Mouse (Mus musculus) ES-E14 (cell line): ENCODE data around the gene Ptms. TPM values are rescaled to one million over a fixed set of nuclear protein-coding genes. Genes with fewer than 3 reads are reported as not detected.

Experiments
- DNase-seq: peaks from one replicate; pipeline ENCODE4 v3.0.0-alpha.2; 2013; ENCODE audit warnings: low read depth, low spot score
- H3K27ac ChIP-seq: 2 replicates; pipeline ENCODE4 v1.5.1; 2012; ENCODE audit warnings: low read depth, mild to moderate bottlenecking, low read length, moderate library complexity, mixed read lengths; ENCODE audit not compliant: poor library complexity, insufficient read depth, severe bottlenecking
- H3K36me3 ChIP-seq: 2 replicates; pipeline ENCODE4 v1.6.1; 2012; ENCODE audit warnings: mild to moderate bottlenecking, low read length, moderate library complexity, mixed read lengths; ENCODE audit not compliant: control insufficient read depth, poor library complexity, insufficient read depth, severe bottlenecking
- H3K4me1 ChIP-seq, 2 experiments: fragments of 150-350 bp in 1 of 2; sonication (generic) in 1 of 2; 2 replicates each; pipeline ENCODE4 v1.6.1; 2012; ENCODE audit warnings: low read length in 2 of 2, mild to moderate bottlenecking in 1 of 2, mixed read lengths in 1 of 2; ENCODE audit not compliant: control insufficient read depth in 2 of 2, insufficient read depth in 2 of 2, poor library complexity in 1 of 2
- H3K4me3 ChIP-seq, 2 experiments: fragments of 150-350 bp in 1 of 2; sonication (generic) in 1 of 2; 2 replicates each; pipeline ENCODE4 v1.5.1; 2012; ENCODE audit warnings: low read length in 2 of 2, low read depth in 1 of 2, mild to moderate bottlenecking in 1 of 2, mixed read lengths in 1 of 2; ENCODE audit not compliant: insufficient read depth in 1 of 2, poor library complexity in 1 of 2, severe bottlenecking in 1 of 2
- H3K9ac ChIP-seq: 2 replicates; pipeline ENCODE4 v1.6.1; 2012; ENCODE audit warnings: low read depth, mild to moderate bottlenecking, low read length, mixed read lengths; ENCODE audit not compliant: poor library complexity, insufficient read depth, severe bottlenecking
- H3K9me3 ChIP-seq: fragments of 150-350 bp; sonication (generic); 2 replicates; pipeline ENCODE4 v1.6.1; 2012; ENCODE audit warnings: low read depth, mild to moderate bottlenecking, low read length; ENCODE audit not compliant: control insufficient read depth, insufficient read depth
- CHD2 ChIP-seq: IDR thresholded peaks from 2 replicates; pipeline ENCODE4 v1.6.1; 2014; ENCODE audit warnings: mild to moderate bottlenecking, low read depth, low read length, inconsistent platforms
- HCFC1 ChIP-seq: IDR thresholded peaks from 2 replicates; pipeline ENCODE4 v1.6.1; 2012; ENCODE audit warnings: low read length, inconsistent platforms, borderline replicate concordance; ENCODE audit not compliant: insufficient read depth
- MAFK ChIP-seq: IDR thresholded peaks from 2 replicates; pipeline ENCODE4 v1.6.1; 2014; ENCODE audit warnings: mild to moderate bottlenecking, low read depth, low read length, inconsistent platforms; ENCODE audit not compliant: insufficient read depth
- ZC3H11A ChIP-seq: IDR thresholded peaks from 2 replicates; pipeline ENCODE4 v1.6.1; 2012; ENCODE audit warnings: low read depth, mild to moderate bottlenecking, inconsistent platforms, low read length, borderline replicate concordance
- ZNF384 ChIP-seq: IDR thresholded peaks from 2 replicates; pipeline ENCODE4 v1.6.1; 2012; ENCODE audit warnings: low read depth, low read length, inconsistent platforms
- in situ Hi-C, 2 experiments: fragments of 600-800 bp; cut with MboI; formaldehyde crosslinking; loops; one replicate each; pipeline ENCODE4 v1.15.1; 2025; ENCODE audit warnings: low sequenced_read_pairs in 2 of 2, inconsistent platforms in 1 of 2; ENCODE audit not compliant: unreplicated experiment in 2 of 2
- total RNA-seq: library from RNA; depleted of rRNA; stranded (reverse); fragments of 300-350 nt; gene quantifications from 2 replicates; pipeline ENCODE4 v1.2.3, GENCODE M21; 2012

The Ptms gene
- total RNA-seq, 1 experiment: 66.7 TPM

DNA sequence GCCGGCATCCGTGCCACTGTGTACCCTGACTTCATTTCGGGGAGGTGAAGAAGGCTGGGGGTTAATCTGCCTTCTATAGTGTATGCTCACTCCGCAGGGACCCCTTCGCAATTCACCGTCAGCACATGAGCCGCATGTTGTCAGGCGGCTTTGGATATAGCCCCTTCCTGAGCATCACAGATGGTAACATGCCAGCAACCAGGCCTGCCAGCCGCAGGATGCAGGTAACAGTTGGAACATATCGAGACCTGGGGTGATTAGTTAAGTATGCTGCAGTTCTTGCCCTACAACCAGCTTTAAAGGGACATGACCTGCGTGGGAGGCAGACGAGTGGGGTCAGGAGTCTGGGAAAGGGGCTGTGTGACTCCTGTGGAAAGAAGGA, 12.4 kb upstream of the Ptms start:
- H3K4me3 ChIP-seq: peak overlapping the region; percentile 89 to 96

DNA sequence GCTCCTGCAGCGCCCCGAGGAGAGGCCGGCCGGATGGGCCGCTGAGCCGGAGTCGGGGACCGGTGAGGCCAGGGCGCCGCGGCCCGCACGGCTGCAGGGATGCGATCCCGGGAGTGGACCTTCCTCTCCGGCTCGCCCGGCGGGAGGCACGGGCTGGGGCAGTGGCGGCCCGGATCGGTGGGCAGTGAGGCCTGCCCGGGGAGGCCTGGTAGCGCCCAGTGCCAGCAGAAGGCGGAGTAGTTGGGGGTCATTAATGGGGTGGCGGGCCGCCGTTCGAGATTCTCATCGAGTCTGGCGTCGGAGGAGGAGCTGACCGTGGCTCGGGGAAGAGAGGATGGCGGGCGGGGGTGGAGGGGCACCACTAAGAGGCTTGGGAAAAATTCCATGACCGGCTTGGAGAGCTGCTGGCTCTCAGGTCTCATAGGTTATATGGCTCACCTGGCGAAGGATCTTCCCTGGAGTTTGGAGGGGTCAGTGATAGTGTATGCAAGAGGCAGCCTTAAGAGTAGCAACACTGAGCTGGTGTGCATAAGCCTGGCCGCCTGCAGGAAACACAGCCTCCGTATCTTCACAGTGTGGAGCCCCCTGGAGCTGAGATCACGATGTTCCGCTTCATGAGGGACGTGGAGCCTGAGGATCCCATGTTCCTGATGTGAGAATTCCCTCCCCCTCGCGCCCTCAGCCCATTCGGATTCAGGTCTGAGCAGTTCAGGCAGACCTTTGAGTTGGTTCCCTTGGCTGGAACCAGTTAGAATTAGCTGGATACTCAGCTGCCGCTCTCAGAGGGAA, 11.8 kb upstream of the Ptms start:
- Histone ChIP-seq H3K4me3 (peak overlapping the region; percentile 89 to 96), H3K27ac (peak overlapping the region; percentile 62), H3K36me3 (peaks cover 31% of the 10 kb centered on the region), H3K4me1 (peaks cover 0 to 5% of the 10 kb centered on the region in 2 experiments; a peak in 1 of 4 replicates), H3K9ac (peak overlapping the region; percentile 90), H3K9me3 (no peaks in the 10 kb centered on the region)
- no peak for DNase-seq
- in situ Hi-C loops: no loop called here
- TF ChIP-seq CHD2: no peak

More for the DNA sequence above, 12.4 kb upstream of the Ptms start:
- H3K36me3 ChIP-seq: peaks cover 31% of the 10 kb centered on the region
- H3K4me1 ChIP-seq: peaks cover 0 to 5% of the 10 kb centered on the region in 2 experiments; a peak in 1 of 4 replicates
- TF ChIP-seq MAFK: no peak
- no peak for TF ChIP-seq HCFC1
- no peak for TF ChIP-seq ZC3H11A
- no peak for TF ChIP-seq ZNF384
- no peak for TF ChIP-seq CHD2
- DNase-seq: no peak
- H3K9me3 ChIP-seq: no peaks in the 10 kb centered on the region
- in situ Hi-C loops: no loop called here
- H3K9ac ChIP-seq: peak overlapping the region; percentile 90
- H3K27ac ChIP-seq: no peak overlapping the region

- Histone ChIP-seq H3K27ac (peak within 1 kb of the TSS; percentile 81), H3K4me1 (peaks cover under 1 to 7% of the 10 kb centered on the region in 2 experiments; a peak in 3 of 4 replicates), H3K36me3 (peaks cover 24% of the 10 kb centered on the region), H3K9ac (peak within 1 kb of the TSS; percentile 90), H3K4me3 (peak within 1 kb of the TSS; percentile 89 to 96), H3K9me3 (no peaks in the 10 kb centered on the region)
- in situ Hi-C loops: no loop called here
- peak; percentile 39; the same call in 1 of the 2 replicates for TF ChIP-seq HCFC1
- TF ChIP-seq CHD2: no peak
- peak; percentile 61; the same call in 1 of the 2 replicates for TF ChIP-seq ZC3H11A
- no peak for TF ChIP-seq ZNF384
- no peak for TF ChIP-seq MAFK
- peak; percentile 98 for DNase-seq
Measured at GRCm38 (mm10) chr6:124930754-124931524, 11.0 kb upstream of the Ptms start, which contains the start of gene Mlf2. Mlf2 (plus strand) TSS chr6:124931386.

GRCm38 (mm10) chr6:124930231-124930630, 10.3 kb upstream of the Ptms start:
- TF ChIP-seq HCFC1: no peak
- H3K4me1 ChIP-seq: peaks cover 2 to 13% of the 10 kb centered on the region in 2 experiments; a peak in 3 of 4 replicates
- H3K27ac ChIP-seq: peak overlapping the region; percentile 81; the same call in 1 of the 2 replicates
- DNase-seq: no peak
- no peaks in the 10 kb centered on the region for H3K9me3 ChIP-seq
- H3K4me3 ChIP-seq: peak overlapping the region; percentile 52 to 56; a peak in 3 of 4 replicates
- in situ Hi-C loops: no loop called here
- peaks cover 19% of the 10 kb centered on the region for H3K36me3 ChIP-seq
- no peak overlapping the region; the same call in 1 of the 2 replicates for H3K9ac ChIP-seq
